Mouse (Mus musculus) small intestine, adult 10 weeks (tissue): ENCODE results near the gene Psma2. TPM values are rescaled to one million over a fixed set of nuclear protein-coding genes. Genes with fewer than 3 reads are reported as not detected.

ENCODE experiments used
- polyA plus RNA-seq: library from polyadenylated mRNA; stranded (reverse); fragments of 350-450 nt; fragmentation: Illumina TruSeq; extraction: RNeasy Lipid Tissue Mini Kit (QIAGEN cat#74804); gene quantifications from one replicate; pipeline ENCODE4 v1.2.3, GENCODE M21; 2014; ENCODE audit warnings: low replicate concordance

Psma2 gene
- polyA plus RNA-seq, result 137 TPM

DNA sequence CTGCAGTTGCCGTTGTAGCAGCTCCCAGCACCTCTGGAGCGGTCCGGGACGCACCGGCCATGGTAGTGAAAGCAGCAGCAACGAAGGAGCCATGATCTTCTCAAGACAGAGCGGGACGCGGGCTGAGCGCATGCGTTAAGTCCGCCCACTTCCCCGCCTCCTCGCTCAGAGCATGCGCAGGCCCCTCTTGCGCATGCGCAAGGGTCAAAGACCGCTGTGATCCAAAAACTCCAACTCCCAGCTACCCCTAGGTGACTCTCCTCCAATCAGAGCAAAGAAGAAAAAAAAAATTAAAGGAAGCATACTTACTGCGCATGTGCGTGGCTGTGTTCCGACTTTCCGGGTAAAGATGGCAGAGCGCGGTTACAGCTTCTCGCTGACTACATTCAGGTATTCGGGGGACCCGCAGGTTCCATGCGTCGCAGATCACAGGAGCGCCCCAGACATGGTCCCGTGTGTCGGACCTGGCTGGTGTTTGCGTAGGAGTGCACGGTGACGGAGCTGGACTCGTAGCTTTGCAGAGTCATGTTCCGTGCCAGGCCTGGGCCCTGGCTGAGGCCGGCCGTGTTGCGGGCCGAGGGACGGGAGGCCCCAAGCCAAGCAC lies at the start of gene Psma2, which contains the start of gene Mrpl32:
TSS of gene Psma2 (plus strand) at position 315 of the 604 bp plus-strand sequence.
TSS of gene Mrpl32 (minus strand) at position 240 of the 604 bp plus-strand sequence.

DNA sequence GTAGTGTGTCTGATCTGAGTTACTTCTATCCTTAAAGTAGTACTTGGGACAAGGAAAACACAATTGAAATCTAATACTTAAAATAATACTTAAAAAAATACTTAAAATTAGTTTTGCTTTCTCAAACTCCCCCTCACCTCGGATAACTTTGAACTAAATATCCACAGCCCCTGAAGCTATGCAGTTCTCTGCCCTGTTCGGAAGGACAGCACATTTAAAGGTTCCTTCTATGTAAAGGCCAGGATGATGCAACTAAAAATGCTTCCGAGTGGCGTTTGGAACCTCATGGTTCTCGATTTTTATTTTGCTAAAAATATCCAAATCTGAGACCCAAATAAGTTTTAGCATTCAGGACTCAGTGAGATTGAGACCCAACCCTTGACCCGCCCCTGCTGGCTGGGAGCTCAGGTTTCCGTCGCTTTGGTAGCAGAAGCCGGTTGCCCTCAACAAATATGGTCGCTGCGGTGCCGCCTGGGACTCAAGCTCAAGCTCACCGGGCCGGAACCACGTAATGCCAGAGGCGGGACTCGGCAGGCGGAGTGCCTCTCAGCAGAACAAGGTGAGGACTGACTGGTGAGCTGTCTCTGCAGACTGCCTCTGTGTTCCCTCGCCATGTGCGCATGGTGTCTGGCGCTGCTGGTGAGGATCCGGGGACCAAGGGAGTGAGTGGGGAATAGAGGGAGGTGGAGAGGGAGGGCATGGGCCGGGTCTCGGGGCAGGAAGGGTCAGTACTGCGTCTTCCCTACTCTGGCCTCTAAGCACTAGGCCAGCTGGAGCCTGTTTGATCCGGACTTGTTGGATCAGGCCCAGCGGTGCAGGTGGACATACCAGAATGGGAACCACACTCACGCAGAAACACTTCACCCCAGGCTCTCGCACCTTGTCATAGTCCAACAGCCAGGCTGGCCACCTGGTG lies 16.9 kb downstream of the Psma2 start, which contains the start of gene AW209491:
TSS of gene AW209491 (plus strand) at position 429 of the 916 bp plus-strand sequence.

Other genes starting within 250 kb of the Psma2 start
- gene Hecw1, start 90.0 kb upstream of the Psma2 start, polyA plus RNA-seq, result 0.11 TPM
- gene Mrpl32, start 75 bp upstream of the Psma2 start, polyA plus RNA-seq, result 173 TPM
- gene AW209491, start 16.9 kb downstream of the Psma2 start, polyA plus RNA-seq, result 8.9 TPM